Mouse (Mus musculus) spleen, adult 12 weeks (tissue): ENCODE data around the gene Jmjd6.
A peak's percentile ranks its signal among the peaks of the same experiment; 100 is the strongest.

Experiments used
- DNase-seq: peaks from one replicate; pipeline ENCODE4 v3.0.0; 2022; ENCODE audit warnings: low spot score

The Jmjd6 gene

DNA sequence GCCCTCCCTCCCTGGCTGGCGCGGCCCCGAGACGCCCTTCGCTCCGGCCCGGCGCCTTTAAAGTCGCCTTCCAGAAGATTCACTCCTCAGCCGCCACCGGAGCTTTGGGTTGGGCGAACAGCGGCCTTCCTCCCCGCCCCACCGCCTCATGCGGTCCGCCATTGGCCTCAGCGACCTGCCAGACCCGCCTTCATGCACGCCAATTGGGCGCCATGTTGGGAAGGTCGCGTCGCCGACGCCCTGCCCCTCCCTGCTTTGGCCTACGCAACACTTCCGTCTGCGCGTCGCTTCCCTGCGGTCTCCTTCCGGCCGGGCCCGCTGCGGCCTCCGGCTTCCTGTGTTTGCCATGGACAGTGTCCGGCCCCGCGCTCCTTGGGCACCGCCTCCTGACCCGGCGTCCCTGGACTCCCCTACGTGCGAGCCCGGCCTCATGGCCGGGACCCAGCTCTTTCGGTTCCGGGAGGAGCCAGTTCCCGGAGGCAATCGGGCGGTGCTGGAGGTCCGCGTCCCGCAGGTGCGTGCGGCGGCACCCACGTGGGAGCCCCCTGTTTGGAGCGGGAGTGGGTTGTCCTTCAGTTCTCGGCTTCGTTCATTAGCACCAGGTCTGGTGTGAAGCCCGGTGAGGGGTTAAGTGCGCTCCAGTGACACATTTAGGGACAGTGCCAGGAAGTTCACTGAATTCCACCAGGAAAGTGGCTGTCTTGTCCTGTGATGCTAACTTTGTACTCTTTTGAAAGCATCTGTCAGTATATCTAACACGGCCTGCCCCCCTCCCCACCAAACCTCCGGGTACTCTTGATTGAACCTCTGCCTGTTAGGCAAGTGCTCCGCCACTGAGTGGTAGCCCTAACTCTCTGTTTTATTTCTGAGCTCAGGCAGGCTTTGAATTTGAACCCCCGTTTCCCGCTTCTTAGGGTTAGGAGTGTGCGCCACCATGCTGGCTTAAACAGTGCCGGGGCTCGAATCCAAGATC, at the start of gene Jmjd6, which contains the start of gene Mettl23:
Gene Jmjd6 (minus strand): TSS at position 189 of the 973 bp plus-strand sequence.
Gene Mettl23 (plus strand): TSS at position 18 of the 973 bp plus-strand sequence.
- DNase-seq = peak; percentile 92

DNA sequence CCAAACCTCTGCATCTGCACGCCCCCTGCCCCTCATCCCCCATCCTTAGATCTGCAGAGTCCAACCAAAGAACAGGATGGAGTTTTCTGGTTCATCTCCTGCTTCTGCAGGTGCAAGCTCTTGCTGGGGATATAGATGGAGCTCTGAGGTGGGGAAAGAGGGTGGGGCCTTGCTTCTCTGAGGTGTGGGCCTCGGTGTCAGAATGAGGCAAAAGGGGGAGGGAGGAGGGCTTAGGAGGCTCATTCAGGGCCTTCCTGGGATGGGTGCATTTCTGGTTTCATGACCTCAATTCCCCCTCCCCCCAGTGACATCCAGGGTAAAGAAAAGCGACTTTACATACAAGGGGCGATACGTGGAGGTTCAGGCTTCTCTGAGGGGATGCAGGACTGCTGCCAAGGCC, 43.9 kb upstream of the Jmjd6 start:
- DNase-seq = no peak

GRCm38 (mm10) chr11:116885275-116886151, 42.3 kb upstream of the Jmjd6 start:
- peak; percentile 36 for DNase-seq

- no peak for DNase-seq
Measured at GRCm38 (mm10) chr11:116884061-116884460, 40.8 kb upstream of the Jmjd6 start.

DNA sequence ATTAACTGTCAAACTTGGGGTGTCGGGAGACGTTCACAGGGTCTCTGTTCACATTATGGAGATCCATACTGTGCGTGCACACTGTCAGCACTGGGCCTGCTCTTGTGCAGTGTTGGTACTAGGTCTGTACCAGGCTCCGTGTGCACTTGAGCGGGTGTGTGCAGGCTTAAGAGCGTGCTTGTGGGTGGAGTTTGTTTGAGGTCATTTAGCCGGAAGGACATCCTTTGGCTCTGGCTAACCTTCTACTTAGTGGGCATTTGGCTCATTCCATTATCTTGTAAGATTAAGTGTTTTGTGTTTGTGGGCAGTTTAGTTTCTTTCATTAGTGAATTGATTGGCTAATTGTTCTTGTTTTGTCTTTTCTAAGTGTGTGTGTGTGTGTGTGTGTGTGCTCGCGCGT, 39.2 kb upstream of the Jmjd6 start:
- DNase-seq = no peak

DNA sequence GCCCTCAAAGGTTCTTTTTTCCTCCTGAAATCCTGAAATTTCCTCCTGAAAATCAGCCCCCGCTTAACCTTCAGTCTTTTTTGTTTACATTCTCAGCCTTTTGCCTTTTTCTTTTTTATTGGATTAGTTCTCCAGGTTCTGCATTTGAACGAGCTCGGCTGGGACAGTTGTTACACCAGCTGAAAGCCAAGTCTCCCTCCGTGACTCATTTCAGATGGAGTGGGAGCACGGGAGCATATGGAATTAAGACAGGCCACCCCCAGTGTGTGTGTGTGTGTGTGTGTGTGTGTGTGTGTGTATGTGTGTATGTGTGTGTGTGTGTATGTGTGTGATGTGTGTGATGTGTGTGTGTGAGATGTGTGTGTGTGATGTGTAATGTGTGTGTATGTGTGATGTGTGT, 38.2 kb upstream of the Jmjd6 start:
- no peak for DNase-seq

DNA sequence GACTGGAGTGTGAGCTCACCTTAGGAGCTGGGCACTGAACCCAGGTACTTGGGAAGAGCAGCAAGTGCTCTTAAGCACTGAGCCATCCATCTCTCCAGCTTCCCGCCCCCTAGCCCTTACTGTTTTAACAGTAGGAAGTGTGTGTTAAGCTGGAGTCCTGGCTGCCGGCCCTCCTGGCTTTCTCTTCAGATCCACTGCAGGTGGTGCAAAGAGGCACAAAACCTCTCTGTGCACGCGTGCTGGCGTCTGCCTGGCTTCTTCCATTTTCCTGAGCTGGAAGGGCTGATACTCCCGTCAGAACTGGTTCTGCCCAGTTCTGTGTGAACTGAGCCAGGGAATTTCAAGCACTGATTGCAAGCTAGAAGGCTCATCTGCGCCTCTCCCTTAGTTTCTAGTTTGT, 37.6 kb upstream of the Jmjd6 start:
- DNase-seq = no peak

- no peak for DNase-seq
Measured at GRCm38 (mm10) chr11:116878454-116878853, 35.2 kb upstream of the Jmjd6 start.

GRCm38 (mm10) chr11:116873987-116874386, 30.7 kb upstream of the Jmjd6 start:
- no peak for DNase-seq

GRCm38 (mm10) chr11:116871538-116871937, 28.3 kb upstream of the Jmjd6 start:
- no peak for DNase-seq

DNA sequence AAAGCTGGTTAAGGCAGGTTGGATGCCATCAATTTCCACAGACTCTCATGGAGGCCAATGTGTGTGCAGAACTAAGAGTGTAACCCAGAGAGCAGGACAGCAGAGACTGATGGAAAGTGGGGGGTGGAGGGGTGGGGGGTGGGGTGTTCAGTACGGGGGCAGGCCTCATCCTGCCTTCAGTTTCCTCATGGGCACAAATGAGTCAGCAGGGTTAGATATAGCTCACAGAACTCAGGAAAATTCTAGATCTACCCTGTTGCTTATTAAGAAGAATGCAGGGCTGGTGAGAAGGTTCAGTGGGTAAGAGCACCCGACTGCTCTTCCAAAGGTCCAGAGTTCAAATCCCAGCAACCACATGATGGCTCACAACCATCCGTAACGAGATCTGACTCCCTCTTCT, 26.4 kb upstream of the Jmjd6 start:
- DNase-seq = no peak

- DNase-seq = no peak
Measured at GRCm38 (mm10) chr11:116869223-116869622, 26.0 kb upstream of the Jmjd6 start.

DNA sequence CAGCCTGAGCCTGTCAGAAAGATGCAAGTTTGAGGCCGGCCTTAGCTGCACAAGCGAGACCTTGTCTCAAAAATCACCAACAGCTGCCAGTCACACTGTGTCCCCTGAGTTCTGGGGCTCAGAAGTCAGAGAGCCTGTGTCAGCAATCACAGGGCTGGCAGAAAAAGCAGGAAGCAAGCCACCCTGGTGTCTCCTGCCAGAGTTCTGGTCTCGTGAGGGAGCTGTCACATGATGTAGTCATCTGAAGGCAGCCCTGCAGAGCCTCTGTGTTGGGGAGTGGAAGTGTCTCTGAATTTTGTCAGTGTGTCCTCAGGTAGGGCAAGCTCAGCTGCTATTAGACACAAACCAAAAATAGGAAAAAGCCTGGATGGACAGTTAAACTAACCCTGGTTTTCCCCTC, 24.9 kb upstream of the Jmjd6 start:
- no peak for DNase-seq

DNA sequence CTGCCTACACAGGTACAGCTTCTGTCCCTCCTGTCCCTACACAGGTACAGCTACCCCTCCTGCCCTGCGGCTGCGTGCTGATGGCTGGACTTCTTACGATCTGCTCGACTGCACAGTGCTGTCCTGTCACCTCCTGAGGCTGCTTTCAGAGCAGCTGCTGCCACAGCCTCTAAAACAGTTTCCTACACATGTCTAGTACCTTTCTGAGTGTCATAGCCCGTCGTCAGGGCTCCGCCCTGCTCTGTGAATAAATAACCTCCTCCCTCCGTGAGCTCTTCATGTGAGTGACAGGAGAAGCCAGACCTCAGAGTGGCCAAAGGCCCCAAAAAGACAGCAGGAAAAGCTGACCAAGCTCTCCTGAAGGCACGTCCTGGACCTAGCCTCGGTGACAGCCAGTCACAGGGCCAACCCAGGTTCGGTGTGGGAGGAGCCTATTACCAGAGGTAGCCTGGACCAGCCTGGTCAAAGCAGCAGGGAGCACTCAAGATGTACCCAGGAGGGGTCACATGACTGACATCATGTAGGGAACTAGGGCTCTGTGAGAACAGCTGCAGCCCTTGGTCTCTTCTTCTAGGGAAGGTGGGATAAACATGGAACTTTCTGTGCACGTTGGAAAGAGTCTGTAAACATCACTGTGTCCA, 22.8 kb upstream of the Jmjd6 start:
- no peak for DNase-seq

DNA sequence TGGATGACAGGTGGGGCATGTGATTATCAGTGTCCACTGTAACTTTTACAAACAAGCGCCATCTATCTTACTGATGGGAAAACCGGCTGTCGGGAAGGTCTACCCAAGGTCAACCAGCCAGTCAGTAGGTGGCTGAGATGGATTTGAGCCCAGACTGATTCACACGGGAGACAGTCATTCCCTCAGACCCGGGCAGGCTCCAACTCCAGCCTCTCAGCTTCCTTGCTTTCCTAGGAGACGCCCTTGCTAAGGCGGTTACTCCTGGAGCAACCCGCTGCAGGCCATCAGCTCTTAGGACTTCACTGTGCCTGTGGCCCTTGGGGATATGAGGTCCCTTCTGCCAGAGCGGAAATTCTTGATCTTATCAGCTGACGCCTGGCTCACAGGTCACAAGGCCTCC, 21.2 kb upstream of the Jmjd6 start:
- no peak for DNase-seq

- no peak for DNase-seq
Measured at GRCm38 (mm10) chr11:116857183-116857850, 14.1 kb upstream of the Jmjd6 start.

GRCm38 (mm10) chr11:116854279-116854678, 11.0 kb upstream of the Jmjd6 start:
- DNase-seq = no peak

DNA sequence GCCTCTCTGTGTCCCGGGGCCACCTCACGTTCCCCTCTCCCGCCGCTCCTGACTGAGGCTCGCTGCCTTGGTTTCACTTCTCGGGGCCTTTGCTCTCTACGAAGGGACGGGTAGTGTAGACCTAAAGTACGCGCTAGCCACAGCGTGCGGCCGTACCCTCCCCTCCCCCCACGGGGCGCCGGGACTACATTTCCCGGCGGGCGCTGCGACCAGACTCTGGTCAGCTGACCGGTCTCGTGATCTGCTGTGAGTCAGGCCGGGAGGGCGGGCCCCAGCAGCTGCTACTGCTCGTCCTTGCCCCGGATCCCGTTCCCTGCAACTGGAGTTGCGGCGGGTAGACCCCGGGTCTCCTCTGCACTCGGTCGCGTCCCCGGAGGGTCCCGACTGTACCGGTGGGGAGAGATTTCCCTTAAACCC, 10.3 kb upstream of the Jmjd6 start:
- no peak for DNase-seq

DNA sequence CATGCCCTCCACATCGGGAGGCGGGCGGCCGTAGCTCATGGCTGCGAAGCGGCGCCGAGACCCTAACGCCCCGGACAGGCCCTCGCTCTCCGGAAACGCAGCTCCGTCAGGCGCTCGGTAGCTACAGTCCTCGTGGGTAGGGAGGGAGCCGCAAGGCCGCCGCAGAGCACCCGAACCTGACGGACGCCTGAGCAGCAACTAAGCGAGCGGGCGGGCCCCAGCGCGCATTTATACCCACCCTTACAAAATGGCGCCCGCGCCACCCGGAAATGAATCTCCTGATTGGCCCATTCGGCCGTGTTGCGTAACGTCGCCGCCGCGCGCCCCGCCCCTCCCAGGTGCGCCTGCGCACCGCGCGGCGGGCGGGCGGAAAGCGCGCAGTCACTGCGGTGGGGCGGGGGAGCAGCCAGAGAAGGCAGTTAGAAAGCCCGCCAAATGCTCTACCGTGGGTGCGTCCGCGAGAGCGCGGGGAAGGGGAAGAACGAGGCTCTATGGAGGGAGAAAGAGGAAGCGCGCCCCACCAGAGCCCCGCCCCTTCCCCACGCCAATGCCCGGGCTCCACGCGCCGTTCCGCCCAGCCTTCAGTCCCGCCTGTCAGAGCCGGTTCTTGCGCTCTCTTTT, 9.8 kb upstream of the Jmjd6 start, which contains the start of gene Srsf2:
Gene Srsf2 (minus strand): TSS at position 204 of the 621 bp plus-strand sequence.
- peak; percentile 96 for DNase-seq

DNA sequence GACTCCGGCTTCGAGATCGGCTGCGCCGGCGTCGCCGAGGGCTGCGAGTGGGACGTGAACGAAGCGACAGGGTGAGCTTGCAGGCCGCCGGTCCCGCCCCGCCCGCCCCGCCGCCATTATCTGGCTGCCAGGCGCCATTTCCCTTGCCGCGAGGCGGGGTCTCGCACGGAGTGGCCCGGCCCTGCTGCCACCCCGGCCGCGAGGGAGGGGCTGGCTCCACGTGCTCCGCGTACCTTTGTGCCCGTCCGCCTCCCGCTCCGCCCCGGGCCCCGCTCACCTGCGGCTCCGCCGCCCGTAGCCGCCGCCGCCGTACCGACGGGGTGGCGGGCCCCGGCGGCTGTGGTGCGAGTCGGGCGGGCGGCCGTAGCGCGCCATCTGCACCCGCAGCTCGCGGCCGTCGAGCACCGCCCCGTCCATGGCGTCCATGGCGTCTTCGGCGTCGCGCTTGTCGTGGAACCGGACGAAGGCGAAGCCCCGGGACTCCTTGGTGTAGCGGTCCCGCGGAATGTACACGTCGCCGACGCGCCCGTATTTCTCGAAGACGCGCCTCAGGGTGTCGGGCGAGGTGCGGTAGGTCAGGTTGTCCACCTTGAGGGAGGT, 9.1 kb upstream of the Jmjd6 start, which contains the start of gene Mfsd11:
Gene Mfsd11 (plus strand): TSS at position 150 of the 600 bp plus-strand sequence.
- DNase-seq = peak; percentile 75
